Mouse (Mus musculus): ENCODE data around the gene Atp6v1g2. TPM values are rescaled to one million over a fixed set of nuclear protein-coding genes. Genes with fewer than 3 reads are reported as not detected.

Gene Atp6v1g2
- polyA plus RNA-seq, 1 experiment from 2014 or later = 4.7 TPM

Small RNA genes within 50 kb of the gene (microRNA-seq; reads per million reads assigned to microRNA genes)
- not detected for gene Mir6973a
- gene Mir6974 = not detected
- gene Mir6975 = 2.3 reads per million, percentile 2 among the genes with 10 or more reads in this experiment
- 0.68 reads per million for gene Mir8094

Other genes with a start within 250 kb of the Atp6v1g2 start
- 112 and 119 TPM in 2 replicates for gene Vars, start 232.7 kb upstream of the Atp6v1g2 start, polyA plus RNA-seq (2015; fragmentation: Nextera tagmentation; extraction: Ambion mirVana)
- gene Vwa7, start 217.1 kb upstream of the Atp6v1g2 start, polyA plus RNA-seq (2015; fragmentation: Nextera tagmentation; extraction: Ambion mirVana) = 0.18 and 0.27 TPM in 2 replicates
- 11.3 TPM in 2 replicates for gene Sapcd1, start 205.6 kb upstream of the Atp6v1g2 start, polyA plus RNA-seq (2015; fragmentation: Nextera tagmentation; extraction: Ambion mirVana)
- 3.6 and 4.4 TPM in 2 replicates for gene Msh5, start 186.9 kb upstream of the Atp6v1g2 start, polyA plus RNA-seq (2015; fragmentation: Nextera tagmentation; extraction: Ambion mirVana)
- gene Clic1, start 183.7 kb upstream of the Atp6v1g2 start, polyA plus RNA-seq (2015; fragmentation: Nextera tagmentation; extraction: Ambion mirVana) = 405 and 416 TPM in 2 replicates
- 146 and 170 TPM in 2 replicates for gene Ddah2, start 174.6 kb upstream of the Atp6v1g2 start, polyA plus RNA-seq (2015; fragmentation: Nextera tagmentation; extraction: Ambion mirVana)
- gene Ly6g6c, start 168.3 kb upstream of the Atp6v1g2 start, polyA plus RNA-seq (2015; fragmentation: Nextera tagmentation; extraction: Ambion mirVana) = 0.24 TPM in 1 of 2 replicates, not detected in the other
- gene Mpig6b, start 167.5 kb upstream of the Atp6v1g2 start, polyA plus RNA-seq (2015; fragmentation: Nextera tagmentation; extraction: Ambion mirVana) = 0.37 and 0.40 TPM in 2 replicates
- 3.4 and 3.8 TPM in 2 replicates for gene Ly6g6e, start 156.8 kb upstream of the Atp6v1g2 start, polyA plus RNA-seq (2015; fragmentation: Nextera tagmentation; extraction: Ambion mirVana)
- 4.3 and 5.6 TPM in 2 replicates for gene Ly6g6d, start 155.6 kb upstream of the Atp6v1g2 start, polyA plus RNA-seq (2015; fragmentation: Nextera tagmentation; extraction: Ambion mirVana)
- gene Ly6g6f, start 148.1 kb upstream of the Atp6v1g2 start, polyA plus RNA-seq (2015; fragmentation: Nextera tagmentation; extraction: Ambion mirVana) = 0.16 and 0.23 TPM in 2 replicates
- 107 and 108 TPM in 2 replicates for gene Abhd16a, start 144.4 kb upstream of the Atp6v1g2 start, polyA plus RNA-seq (2015; fragmentation: Nextera tagmentation; extraction: Ambion mirVana)
- gene Ly6g5c, start 125.4 kb upstream of the Atp6v1g2 start, polyA plus RNA-seq (2015; fragmentation: Nextera tagmentation; extraction: Ambion mirVana) = not detected in 2 replicates
- 0.56 and 0.66 TPM in 2 replicates for gene Ly6g5b, start 118.2 kb upstream of the Atp6v1g2 start, polyA plus RNA-seq (2015; fragmentation: Nextera tagmentation; extraction: Ambion mirVana)
- gene Gpank1, start 112.2 kb upstream of the Atp6v1g2 start, polyA plus RNA-seq (2015; fragmentation: Nextera tagmentation; extraction: Ambion mirVana) = 16.8 and 21.3 TPM in 2 replicates
- gene Csnk2b, start 111.6 kb upstream of the Atp6v1g2 start, polyA plus RNA-seq (2015; fragmentation: Nextera tagmentation; extraction: Ambion mirVana) = 246 and 254 TPM in 2 replicates
- gene D17H6S53E, start 107.3 kb upstream of the Atp6v1g2 start, polyA plus RNA-seq (2015; fragmentation: Nextera tagmentation; extraction: Ambion mirVana) = 15.4 and 18.3 TPM in 2 replicates
- 9.4 and 20.2 TPM in 2 replicates for gene Apom, start 101.6 kb upstream of the Atp6v1g2 start, polyA plus RNA-seq (2015; fragmentation: Nextera tagmentation; extraction: Ambion mirVana)
- gene Bag6, start 98.5 kb upstream of the Atp6v1g2 start, polyA plus RNA-seq (2015; fragmentation: Nextera tagmentation; extraction: Ambion mirVana) = 37.5 and 41.3 TPM in 2 replicates
- 103 TPM in 2 replicates for gene Prrc2a, start 68.8 kb upstream of the Atp6v1g2 start, polyA plus RNA-seq (2015; fragmentation: Nextera tagmentation; extraction: Ambion mirVana)
- gene Aif1, start 57.6 kb upstream of the Atp6v1g2 start, polyA plus RNA-seq (2015; fragmentation: Nextera tagmentation; extraction: Ambion mirVana) = 17.4 and 19.4 TPM in 2 replicates
- gene Lst1, start 45.2 kb upstream of the Atp6v1g2 start, polyA plus RNA-seq (2015; fragmentation: Nextera tagmentation; extraction: Ambion mirVana) = 16.9 and 17.1 TPM in 2 replicates
- gene Ltb, start 39.2 kb upstream of the Atp6v1g2 start, polyA plus RNA-seq (2015; fragmentation: Nextera tagmentation; extraction: Ambion mirVana) = 4.4 and 4.7 TPM in 2 replicates
- 0.18 and 0.23 TPM in 2 replicates for gene Tnf, start 31.7 kb upstream of the Atp6v1g2 start, polyA plus RNA-seq (2015; fragmentation: Nextera tagmentation; extraction: Ambion mirVana)
- gene Lta, start 28.3 kb upstream of the Atp6v1g2 start, polyA plus RNA-seq (2015; fragmentation: Nextera tagmentation; extraction: Ambion mirVana) = 0.99 and 1.2 TPM in 2 replicates
- gene Gm16181, start 12.8 kb upstream of the Atp6v1g2 start, polyA plus RNA-seq (2015; fragmentation: Nextera tagmentation; extraction: Ambion mirVana) = 0.29 and 0.46 TPM in 2 replicates
- gene Nfkbil1, start 2.1 kb downstream of the Atp6v1g2 start, polyA plus RNA-seq (2015; fragmentation: Nextera tagmentation; extraction: Ambion mirVana) = 8.9 and 9.2 TPM in 2 replicates
- 325 and 376 TPM in 2 replicates for gene Ddx39b, start 8.1 kb downstream of the Atp6v1g2 start, polyA plus RNA-seq (2015; fragmentation: Nextera tagmentation; extraction: Ambion mirVana)
- gene H2-D1, start 29.1 kb downstream of the Atp6v1g2 start, polyA plus RNA-seq (2015; fragmentation: Nextera tagmentation; extraction: Ambion mirVana) = 238 and 255 TPM in 2 replicates
- 8.8 and 12.8 TPM in 2 replicates for gene H2-Q1, start 86.7 kb downstream of the Atp6v1g2 start, polyA plus RNA-seq (2015; fragmentation: Nextera tagmentation; extraction: Ambion mirVana)
- gene H2-Q2, start 108.6 kb downstream of the Atp6v1g2 start, polyA plus RNA-seq (2015; fragmentation: Nextera tagmentation; extraction: Ambion mirVana) = 136 and 184 TPM in 2 replicates
- gene H2-Q4, start 146.0 kb downstream of the Atp6v1g2 start, polyA plus RNA-seq (2015; fragmentation: Nextera tagmentation; extraction: Ambion mirVana) = 4.8 and 5.1 TPM in 2 replicates
- 2.0 and 2.2 TPM in 2 replicates for gene H2-Q6, start 191.2 kb downstream of the Atp6v1g2 start, polyA plus RNA-seq (2015; fragmentation: Nextera tagmentation; extraction: Ambion mirVana)
- gene H2-Q7, start 205.5 kb downstream of the Atp6v1g2 start, polyA plus RNA-seq (2015; fragmentation: Nextera tagmentation; extraction: Ambion mirVana) = 5.9 and 7.3 TPM in 2 replicates
- 80.2 and 93.1 TPM in 2 replicates for gene H2-Q10, start 236.4 kb downstream of the Atp6v1g2 start, polyA plus RNA-seq (2015; fragmentation: Nextera tagmentation; extraction: Ambion mirVana)